Mouse (Mus musculus) neural tube, embryonic 11.5 days (tissue): ENCODE measurements at regions not wholly inside any gene's neighbourhood (a gene's known extent, or its start where the extent isn't known, plus 50 kb on each side); places are given as distances from the start of the nearest gene placed in this dataset.
"Not testable (repeated sequence)": the region's sequence is repeated elsewhere in the genome, so short reads cannot be mapped to it uniquely, and the experiment has no call there.

Source experiments
- ATAC-seq: fragments of 200-750 bp; cut with Nextera tagmentation; 2 replicates; pipeline ENCODE4 v1.8.0; 2017; ENCODE audit warnings: moderate number of reproducible peaks, mild to moderate bottlenecking, moderate TSS enrichment, moderate library complexity; ENCODE audit not compliant: insufficient read depth, low FRiP score, low TSS enrichment
- DNase-seq: peaks from one replicate; pipeline ENCODE4 v3.0.0-alpha.2; 2015; ENCODE audit warnings: low spot score
- H3K27ac ChIP-seq: fragments of 300-500 bp; sonication (generic); 2 replicates; pipeline ENCODE4 v1.5.1; 2014; ENCODE audit warnings: low read depth, mild to moderate bottlenecking, low read length
- H3K27me3 ChIP-seq: fragments of 300-500 bp; sonication (generic); 2 replicates; pipeline ENCODE4 v1.6.1; 2014; ENCODE audit warnings: mild to moderate bottlenecking, low read length, mixed read lengths; ENCODE audit not compliant: control insufficient read depth, insufficient read depth
- H3K36me3 ChIP-seq: fragments of 300-500 bp; sonication (generic); 2 replicates; pipeline ENCODE4 v1.6.1; 2014; ENCODE audit warnings: mild to moderate bottlenecking, low read length, moderate library complexity, mixed read lengths; ENCODE audit not compliant: control insufficient read depth, insufficient read depth
- H3K4me1 ChIP-seq: fragments of 300-500 bp; sonication (generic); 2 replicates; pipeline ENCODE4 v1.6.1; 2014; ENCODE audit warnings: low read length, mixed read lengths; ENCODE audit not compliant: control insufficient read depth, insufficient read depth
- H3K4me2 ChIP-seq: fragments of 300-500 bp; sonication (generic); 2 replicates; pipeline ENCODE4 v1.6.1; 2014; ENCODE audit warnings: low read depth, mild to moderate bottlenecking, moderate library complexity
- H3K4me3 ChIP-seq: fragments of 300-500 bp; sonication (generic); 2 replicates; pipeline ENCODE4 v1.5.1; 2014; ENCODE audit warnings: low read depth, low read length
- H3K9ac ChIP-seq: fragments of 300-500 bp; sonication (generic); 2 replicates; pipeline ENCODE4 v1.6.1; 2014; ENCODE audit warnings: mild to moderate bottlenecking, low read length
- H3K9me3 ChIP-seq: fragments of 300-500 bp; sonication (generic); 2 replicates; pipeline ENCODE4 v1.6.1; 2016; ENCODE audit warnings: low read length; ENCODE audit not compliant: control insufficient read depth
- WGBS: fragments of 180-500 bp; shearing (Covaris S2); extraction: QIAGEN DNeasy Blood & Tissue Kit; methylation state at CpG from one replicate; pipeline ENCODE4 v1.1.7; 2014; 5-methylcytosine and 5-hydroxymethylcytosine counted together

GRCm38 (mm10) chr13:16465812-16466211 is 454.2 kb downstream of the Inhba start:
- Histone ChIP-seq H3K9me3 (no peaks in the 10 kb centered on the region), H3K4me2 (no peak overlapping the region), H3K4me3 (no peak overlapping the region), H3K27me3 (no peaks in the 10 kb centered on the region), H3K9ac (no peak overlapping the region), H3K36me3 (no peaks in the 10 kb centered on the region), H3K27ac (no peak overlapping the region), H3K4me1 (no peaks in the 10 kb centered on the region)
- 92% methylated on average over 1 of the region's 1 CpGs for WGBS
- no peak for DNase-seq
- no peak for ATAC-seq

- H3K36me3 ChIP-seq = no peaks in the 10 kb centered on the region
- WGBS = 80% methylated on average over 1 of the region's 1 CpGs
These were observed 464.9 kb downstream of the Inhba start for GRCm38 (mm10) chr13:16476515-16476914.

GRCm38 (mm10) chr13:16487292-16487691 is 475.6 kb downstream of the Inhba start:
- DNase-seq (no peak), ATAC-seq (no peak)
- no peak overlapping the region for H3K27ac ChIP-seq
- no peaks in the 10 kb centered on the region for H3K4me1 ChIP-seq
- H3K36me3 ChIP-seq = no peaks in the 10 kb centered on the region
- no peak overlapping the region for H3K9ac ChIP-seq
- H3K4me3 ChIP-seq = no peak overlapping the region
- H3K4me2 ChIP-seq = no peak overlapping the region
- H3K9me3 ChIP-seq = no peaks in the 10 kb centered on the region
- H3K27me3 ChIP-seq = no peaks in the 10 kb centered on the region

More at GRCm38 (mm10) chr13:16476515-16476914, 464.9 kb downstream of the Inhba start:
- Histone ChIP-seq H3K4me1 (no peaks in the 10 kb centered on the region), H3K27ac (no peak overlapping the region), H3K9me3 (no peaks in the 10 kb centered on the region), H3K4me3 (no peak overlapping the region), H3K4me2 (no peak overlapping the region), H3K9ac (no peak overlapping the region), H3K27me3 (no peaks in the 10 kb centered on the region)
- DNase-seq = no peak
- ATAC-seq = no peak

GRCm38 (mm10) chr13:16490680-16491079 is 479.0 kb downstream of the Inhba start:
- not testable (repeated sequence) for H3K36me3 ChIP-seq, H3K4me3 ChIP-seq, H3K4me2 ChIP-seq, ATAC-seq, H3K4me1 ChIP-seq, H3K27ac ChIP-seq, H3K27me3 ChIP-seq, H3K9ac ChIP-seq, DNase-seq, H3K9me3 ChIP-seq
- 47% methylated on average over 6 of the region's 6 CpGs for WGBS

GRCm38 (mm10) chr13:16498052-16498451 is 486.4 kb downstream of the Inhba start:
- Histone ChIP-seq H3K27me3 (no peaks in the 10 kb centered on the region), H3K27ac (no peak overlapping the region), H3K36me3 (no peaks in the 10 kb centered on the region), H3K4me3 (no peak overlapping the region), H3K9ac (no peak overlapping the region), H3K4me1 (no peaks in the 10 kb centered on the region), H3K9me3 (no peaks in the 10 kb centered on the region), H3K4me2 (no peak overlapping the region)
- ATAC-seq = no peak
- DNase-seq = no peak
- 60% methylated on average over 1 of the region's 1 CpGs for WGBS

GRCm38 (mm10) chr13:16512876-16513275 is 501.2 kb downstream of the Inhba start:
- H3K36me3 ChIP-seq = no peaks in the 10 kb centered on the region
- no peak overlapping the region for H3K27ac ChIP-seq
- H3K9me3 ChIP-seq = no peaks in the 10 kb centered on the region
- H3K9ac ChIP-seq = no peak overlapping the region
- no peak for ATAC-seq
- no peak overlapping the region for H3K4me2 ChIP-seq
- 77% methylated on average over 4 of the region's 4 CpGs for WGBS
- no peaks in the 10 kb centered on the region for H3K27me3 ChIP-seq
- DNase-seq = no peak
- no peaks in the 10 kb centered on the region for H3K4me1 ChIP-seq
- no peak overlapping the region for H3K4me3 ChIP-seq

- H3K36me3 ChIP-seq = no peaks in the 10 kb centered on the region
- no peak for DNase-seq
- no peak overlapping the region for H3K9ac ChIP-seq
- no peaks in the 10 kb centered on the region for H3K27me3 ChIP-seq
- no peak overlapping the region for H3K4me3 ChIP-seq
- H3K9me3 ChIP-seq = no peaks in the 10 kb centered on the region
- no peak overlapping the region for H3K4me2 ChIP-seq
- H3K27ac ChIP-seq = no peak overlapping the region
- no peaks in the 10 kb centered on the region for H3K4me1 ChIP-seq
- no peak for ATAC-seq
These were observed 503.5 kb downstream of the Inhba start for GRCm38 (mm10) chr13:16515195-16515594.

- no peak overlapping the region for H3K9ac ChIP-seq
- H3K36me3 ChIP-seq = no peaks in the 10 kb centered on the region
- 72% methylated on average over 5 of the region's 5 CpGs for WGBS
- H3K4me1 ChIP-seq = no peaks in the 10 kb centered on the region
- H3K4me2 ChIP-seq = no peak overlapping the region
- H3K27ac ChIP-seq = no peak overlapping the region
- no peak for DNase-seq
- H3K9me3 ChIP-seq = no peaks in the 10 kb centered on the region
- ATAC-seq = no peak
- no peak overlapping the region for H3K4me3 ChIP-seq
- H3K27me3 ChIP-seq = no peaks in the 10 kb centered on the region
These were observed 517.4 kb downstream of the Inhba start for GRCm38 (mm10) chr13:16529036-16529435.

- Histone ChIP-seq H3K4me3 (no peak overlapping the region), H3K4me1 (no peaks in the 10 kb centered on the region), H3K36me3 (no peaks in the 10 kb centered on the region), H3K27me3 (no peaks in the 10 kb centered on the region), H3K27ac (no peak overlapping the region), H3K9me3 (no peaks in the 10 kb centered on the region), H3K4me2 (no peak overlapping the region), H3K9ac (no peak overlapping the region)
- ATAC-seq (no peak), DNase-seq (no peak)
- 62% methylated on average over 5 of the region's 5 CpGs for WGBS
These were observed 532.1 kb downstream of the Inhba start for GRCm38 (mm10) chr13:16543771-16544170.
